Mouse (Mus musculus) lung, embryonic 14.5 days (tissue): ENCODE data around the gene Cfap157. TPM values are rescaled to one million over a fixed set of nuclear protein-coding genes. Genes with fewer than 3 reads are reported as not detected.

Source experiments
- ATAC-seq: fragments of 200-750 bp; cut with Nextera tagmentation; 2 replicates; pipeline ENCODE4 v1.8.0; 2017; ENCODE audit warnings: mild to moderate bottlenecking, moderate TSS enrichment, moderate library complexity; ENCODE audit not compliant: insufficient read depth
- DNase-seq: peaks from one replicate; pipeline ENCODE4 v3.0.0-alpha.2; 2015
- H3K27ac ChIP-seq: fragments of 300-500 bp; sonication (generic); 2 replicates; pipeline ENCODE4 v1.5.1; 2014; ENCODE audit warnings: low read depth, mild to moderate bottlenecking, moderate library complexity
- H3K27me3 ChIP-seq: fragments of 300-500 bp; sonication (generic); 2 replicates; pipeline ENCODE4 v1.6.1; 2014; ENCODE audit warnings: low read length, control low read depth; ENCODE audit not compliant: insufficient read depth
- H3K36me3 ChIP-seq: fragments of 300-500 bp; sonication (generic); 2 replicates; pipeline ENCODE4 v1.6.1; 2014; ENCODE audit warnings: control low read depth; ENCODE audit not compliant: insufficient read depth
- H3K4me1 ChIP-seq: fragments of 300-500 bp; sonication (generic); 2 replicates; pipeline ENCODE4 v1.6.1; 2014; ENCODE audit warnings: antibody characterized with exemption, control low read depth; ENCODE audit not compliant: insufficient read depth
- H3K4me2 ChIP-seq: fragments of 300-500 bp; sonication (generic); 2 replicates; pipeline ENCODE4 v1.6.1; 2014; ENCODE audit warnings: mild to moderate bottlenecking
- H3K4me3 ChIP-seq: fragments of 300-500 bp; sonication (generic); 2 replicates; pipeline ENCODE4 v1.5.1; 2014; ENCODE audit warnings: low read depth, low read length
- H3K9ac ChIP-seq: fragments of 300-500 bp; sonication (generic); 2 replicates; pipeline ENCODE4 v1.6.1; 2014
- H3K9me3 ChIP-seq: fragments of 300-500 bp; sonication (generic); 2 replicates; pipeline ENCODE4 v1.6.1; 2016; ENCODE audit warnings: low read depth, low read length, control low read depth
- CTCF ChIP-seq: IDR thresholded peaks from 2 replicates; pipeline ENCODE4 v1.5.1; 2016; ENCODE audit warnings: antibody characterized with exemption, low read depth
- whole genome bisulfite sequencing: fragments of 180-500 bp; shearing (Covaris S2); extraction: QIAGEN DNeasy Blood & Tissue Kit; methylation state at CpG from one replicate; pipeline ENCODE4 v1.1.7; 2014; 5-methylcytosine and 5-hydroxymethylcytosine counted together
- polyA plus RNA-seq: library from polyadenylated mRNA; unstranded; fragments of >200 nt; fragmentation: Nextera tagmentation; extraction: Ambion mirVana; gene quantifications from 2 replicates; pipeline ENCODE4 v1.2.1, GENCODE M21; 2014

Gene Cfap157
- polyA plus RNA-seq, 1 experiment from 2014 or later = 0.33 TPM

DNA sequence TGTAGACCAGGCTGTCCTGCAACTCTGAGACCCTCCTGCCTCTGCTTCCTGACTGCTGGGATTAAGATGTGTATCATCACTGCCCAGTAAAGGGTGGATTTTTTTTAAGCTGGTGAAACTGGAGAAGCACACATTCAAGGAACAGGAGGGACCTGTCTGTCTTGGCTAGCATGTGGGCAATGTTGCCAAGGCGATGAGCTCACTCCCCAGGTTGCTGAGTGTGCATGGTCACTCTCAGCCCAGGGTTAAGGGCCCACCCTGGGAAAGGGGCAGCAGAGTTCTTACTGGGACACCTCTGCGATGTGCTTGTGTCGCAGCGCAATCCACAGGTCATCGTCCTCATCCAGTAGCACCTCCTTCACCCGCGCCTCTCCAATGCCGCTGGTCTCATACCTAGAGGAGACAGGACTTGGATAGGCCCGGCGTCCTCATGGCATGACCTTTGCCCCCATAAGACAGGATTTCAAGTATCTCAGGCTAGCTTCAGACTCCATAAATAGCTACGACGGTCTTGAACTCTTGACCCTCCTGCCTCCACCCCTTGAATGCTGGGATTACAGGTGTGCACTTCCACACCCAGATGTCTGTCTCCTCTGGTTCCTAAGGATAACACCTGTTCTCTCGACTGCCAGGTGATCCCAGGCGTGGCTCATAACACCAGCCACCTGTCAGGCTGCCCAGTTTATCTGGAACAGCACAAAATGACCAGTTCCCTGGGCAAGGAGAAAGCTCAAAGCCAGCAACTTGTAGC lies 24.8 kb upstream of the Cfap157 start:
- Histone ChIP-seq H3K4me3 (no peak overlapping the region), H3K27me3 (no peaks in the 10 kb centered on the region), H3K4me1 (no peaks in the 10 kb centered on the region), H3K9me3 (no peaks in the 10 kb centered on the region), H3K9ac (no peak overlapping the region), H3K36me3 (peaks cover 45% of the 10 kb centered on the region; the same call in 1 of the 2 replicates), H3K27ac (no peak overlapping the region), H3K4me2 (no peak overlapping the region)
- 84% methylated on average over 14 of the region's 14 CpGs for WGBS
- no peak for DNase-seq
- TF ChIP-seq CTCF = no peak
- ATAC-seq = no peak

- Histone ChIP-seq H3K4me1 (no peaks in the 10 kb centered on the region), H3K4me3 (no peak overlapping the region), H3K27ac (no peak overlapping the region), H3K27me3 (no peaks in the 10 kb centered on the region), H3K9ac (no peak overlapping the region), H3K4me2 (no peak overlapping the region), H3K9me3 (no peaks in the 10 kb centered on the region), H3K36me3 (peaks cover 48% of the 10 kb centered on the region)
- WGBS = 48% methylated on average over 10 of the region's 10 CpGs
- DNase-seq = no peak
- no peak for ATAC-seq
- TF ChIP-seq CTCF = no peak
Observed at GRCm38 (mm10) chr2:32798251-32798962, 14.2 kb upstream of the Cfap157 start.

DNA sequence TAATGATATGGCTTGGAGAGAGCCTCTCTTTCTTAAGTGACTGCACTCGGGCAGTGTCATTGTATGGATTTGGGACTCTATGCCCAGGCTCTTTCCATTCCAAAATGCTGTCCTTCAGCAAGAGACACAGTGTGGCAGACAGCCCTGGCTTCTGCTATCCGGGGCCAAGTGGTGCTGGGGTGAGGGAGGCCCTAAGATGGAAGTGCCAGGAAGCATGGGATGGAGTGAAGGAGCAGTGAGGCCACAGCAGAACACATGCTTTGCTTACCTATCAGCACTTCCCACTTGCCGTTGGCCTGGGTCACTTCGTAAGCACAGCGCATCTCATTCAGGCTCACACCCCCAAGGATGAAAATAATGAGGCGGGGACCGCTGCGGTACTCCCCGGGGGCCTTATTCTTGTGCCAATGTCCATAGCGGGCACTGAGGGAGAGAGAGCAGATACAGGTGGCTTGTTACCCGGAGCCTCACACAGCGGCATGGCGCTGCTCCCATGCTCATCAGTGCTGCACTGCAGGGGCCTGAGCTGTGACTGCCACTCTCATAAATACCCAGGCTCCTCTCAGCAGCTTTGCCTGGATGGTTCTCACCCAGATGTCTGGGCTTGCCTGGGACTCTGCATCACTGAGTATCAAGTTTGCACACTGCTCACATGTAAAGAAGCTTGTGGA lies 11.7 kb upstream of the Cfap157 start:
- no peak overlapping the region for H3K4me3 ChIP-seq
- DNase-seq (no peak), ATAC-seq (no peak)
- H3K36me3 ChIP-seq = peaks cover 36% of the 10 kb centered on the region
- no peaks in the 10 kb centered on the region for H3K27me3 ChIP-seq
- TF ChIP-seq CTCF = no peak
- no peak overlapping the region for H3K4me2 ChIP-seq
- no peak overlapping the region for H3K27ac ChIP-seq
- H3K9ac ChIP-seq = no peak overlapping the region
- no peaks in the 10 kb centered on the region for H3K9me3 ChIP-seq
- 86% methylated on average over 13 of the region's 13 CpGs for WGBS
- H3K4me1 ChIP-seq = no peaks in the 10 kb centered on the region

DNA sequence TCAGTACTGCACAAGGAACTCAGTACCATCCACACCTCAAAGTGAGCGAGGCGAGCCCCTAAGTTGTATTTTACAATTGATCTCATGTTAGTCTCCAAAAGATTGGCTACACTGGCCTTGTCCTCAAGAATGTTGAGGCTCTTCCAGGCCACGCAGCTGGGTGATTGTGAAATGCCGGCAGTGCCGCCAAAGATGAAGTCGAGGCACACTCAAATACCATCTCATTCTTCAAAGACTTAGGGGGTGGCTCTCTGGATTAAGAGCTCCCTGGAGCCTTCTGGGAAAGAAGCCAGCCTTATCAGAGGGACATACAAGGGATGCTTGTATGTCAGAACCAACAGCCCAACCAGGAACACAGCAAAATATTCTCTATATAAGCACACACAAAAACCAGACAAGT lies 7.1 kb upstream of the Cfap157 start:
- Histone ChIP-seq H3K4me2 (no peak overlapping the region), H3K27ac (no peak overlapping the region), H3K9me3 (no peaks in the 10 kb centered on the region), H3K4me3 (no peak overlapping the region), H3K27me3 (no peaks in the 10 kb centered on the region), H3K4me1 (no peaks in the 10 kb centered on the region), H3K36me3 (peaks cover 21% of the 10 kb centered on the region; the same call in 1 of the 2 replicates), H3K9ac (no peak overlapping the region)
- DNase-seq (peak; percentile 81), ATAC-seq (no peak)
- no peak for TF ChIP-seq CTCF
- WGBS = 50% methylated on average over 6 of the region's 6 CpGs

GRCm38 (mm10) chr2:32788581-32788980 lies 4.4 kb upstream of the Cfap157 start:
- H3K36me3 ChIP-seq = no peaks in the 10 kb centered on the region
- no peaks in the 10 kb centered on the region for H3K27me3 ChIP-seq
- DNase-seq = peak; percentile 24
- no peaks in the 10 kb centered on the region for H3K9me3 ChIP-seq
- H3K4me3 ChIP-seq = no peak overlapping the region
- no peak overlapping the region for H3K27ac ChIP-seq
- H3K4me1 ChIP-seq = no peaks in the 10 kb centered on the region; the same call in 1 of the 2 replicates
- WGBS = 50% methylated on average over 2 of the region's 2 CpGs
- H3K4me2 ChIP-seq = no peak overlapping the region
- H3K9ac ChIP-seq = no peak overlapping the region
- ATAC-seq = no peak
- no peak for TF ChIP-seq CTCF

- H3K9me3 ChIP-seq = no peaks in the 10 kb centered on the region
- 64% methylated on average over 6 of the region's 6 CpGs for WGBS
- H3K4me1 ChIP-seq = no peaks in the 10 kb centered on the region; the same call in 1 of the 2 replicates
- TF ChIP-seq CTCF = peak; percentile 63
- no peak overlapping the region for H3K27ac ChIP-seq
- H3K4me2 ChIP-seq = no peak overlapping the region
- H3K4me3 ChIP-seq = no peak overlapping the region
- no peaks in the 10 kb centered on the region for H3K36me3 ChIP-seq
- H3K9ac ChIP-seq = no peak overlapping the region
- peak; percentile 64 for DNase-seq
- no peaks in the 10 kb centered on the region for H3K27me3 ChIP-seq
- no peak for ATAC-seq
Observed at GRCm38 (mm10) chr2:32787176-32787575, 2.9 kb upstream of the Cfap157 start.

- no peak overlapping the region for H3K27ac ChIP-seq
- DNase-seq (no peak), ATAC-seq (no peak)
- no peaks in the 10 kb centered on the region for H3K36me3 ChIP-seq
- no peak overlapping the region for H3K9ac ChIP-seq
- 63% methylated on average over 6 of the region's 6 CpGs for WGBS
- no peaks in the 10 kb centered on the region for H3K27me3 ChIP-seq
- H3K4me1 ChIP-seq = no peaks in the 10 kb centered on the region; the same call in 1 of the 2 replicates
- H3K4me3 ChIP-seq = no peak overlapping the region
- no peaks in the 10 kb centered on the region for H3K9me3 ChIP-seq
- no peak overlapping the region for H3K4me2 ChIP-seq
- no peak for TF ChIP-seq CTCF
Observed at GRCm38 (mm10) chr2:32781710-32782109, 2.5 kb downstream of the Cfap157 start.
